Mouse (Mus musculus): ENCODE data around the gene Ddc. TPM values are rescaled to one million over a fixed set of nuclear protein-coding genes. Genes with fewer than 3 reads are reported as not detected.

Ddc gene
- total and polyA plus RNA-seq, 3 experiments: 0.07 to 0.08 TPM; not detected in 1

DNA sequence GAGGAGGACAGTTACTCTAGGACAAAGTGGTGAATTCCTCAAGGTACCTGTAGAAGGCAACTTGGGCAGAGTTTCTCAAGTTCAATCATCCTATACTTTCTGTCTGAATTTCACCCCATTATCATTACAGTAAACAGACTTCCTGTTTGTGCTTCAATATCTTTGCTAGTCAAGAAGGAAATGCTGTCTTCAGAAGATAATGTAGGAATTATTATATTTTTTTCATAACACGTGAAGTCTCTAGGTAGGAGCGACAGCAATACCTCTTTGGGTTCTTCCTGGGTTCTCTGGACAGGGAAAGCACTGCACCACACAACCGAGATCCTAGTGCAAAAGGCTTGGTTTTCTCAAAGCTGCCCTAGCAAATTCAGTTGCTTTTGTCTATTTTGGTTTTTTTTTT is 21.6 kb downstream of the Ddc start (continued):
- TF ChIP-seq TAL1 (IDR thresholded peaks at IDR 0.05; ENCODE audit: low read length): peak; percentile 86
- peak; percentile 69; the same call in 1 of the 2 replicates for TF ChIP-seq ETS1 (IDR thresholded peaks at IDR 0.05; ENCODE audit: low read depth, low read length)
- no peak for TF ChIP-seq POLR2AphosphoS2 (IDR thresholded peaks at IDR 0.05; ENCODE audit: low read length)
- TF ChIP-seq MXI1 (IDR thresholded peaks at IDR 0.05; ENCODE audit: low read depth, low read length): peak; percentile 50; the same call in 1 of the 2 replicates
- TF ChIP-seq POLR2AphosphoS5 (IDR thresholded peaks at IDR 0.05; ENCODE audit: borderline replicate concordance, low read depth, low read length): no peak
- no peak for TF ChIP-seq CHD2 (IDR thresholded peaks at IDR 0.05; ENCODE audit: low read length)
- no peak for TF ChIP-seq MAFK (IDR thresholded peaks at IDR 0.05; ENCODE audit: borderline replicate concordance, low read depth, low read length)
- TF ChIP-seq MAX (IDR thresholded peaks at IDR 0.05; ENCODE audit: low read length): 0 out of 2 replicates have a peak, but pooled peaks have one; percentile 44
- TF ChIP-seq CHD1 (IDR thresholded peaks at IDR 0.05; ENCODE audit: low read depth, low read length): no peak
- TF ChIP-seq MYC (IDR thresholded peaks at IDR 0.05; ENCODE audit: low read depth, low read length): peak; percentile 83; the same call in 1 of the 2 replicates
- 0 out of 2 replicates have a peak, but pooled peaks have one; percentile 24 for TF ChIP-seq ELF1 (IDR thresholded peaks at IDR 0.05; ENCODE audit: low read depth, low read length)
- peak; percentile 94 to 97 for TF ChIP-seq EP300 (IDR thresholded peaks at IDR 0.05; ENCODE audit: low read depth in 1 of 2, low read length in 2 of 2)
- TF ChIP-seq MYB (IDR thresholded peaks at IDR 0.05; ENCODE audit: low read depth, low read length): no peak
- TF ChIP-seq BHLHE40 (IDR thresholded peaks at IDR 0.05; ENCODE audit: borderline replicate concordance, low read depth, low read length): peak; percentile 88
- no peak for TF ChIP-seq KAT2A (conservative IDR thresholded peaks at IDR 0.05; ENCODE audit: low read depth, low read length)
- no peak for TF ChIP-seq ZC3H11A (IDR thresholded peaks at IDR 0.05; ENCODE audit: low read depth, low read length)
- peak; percentile 96 for TF ChIP-seq TCF12 (IDR thresholded peaks at IDR 0.05; ENCODE audit: low read depth, low read length)
- peak; percentile 96 for TF ChIP-seq GATA1 (IDR thresholded peaks at IDR 0.05; ENCODE audit: low read depth, low read length)
- TF ChIP-seq RCOR1 (IDR thresholded peaks at IDR 0.05; ENCODE audit: low read depth, low read length): peak; percentile 78

DNA sequence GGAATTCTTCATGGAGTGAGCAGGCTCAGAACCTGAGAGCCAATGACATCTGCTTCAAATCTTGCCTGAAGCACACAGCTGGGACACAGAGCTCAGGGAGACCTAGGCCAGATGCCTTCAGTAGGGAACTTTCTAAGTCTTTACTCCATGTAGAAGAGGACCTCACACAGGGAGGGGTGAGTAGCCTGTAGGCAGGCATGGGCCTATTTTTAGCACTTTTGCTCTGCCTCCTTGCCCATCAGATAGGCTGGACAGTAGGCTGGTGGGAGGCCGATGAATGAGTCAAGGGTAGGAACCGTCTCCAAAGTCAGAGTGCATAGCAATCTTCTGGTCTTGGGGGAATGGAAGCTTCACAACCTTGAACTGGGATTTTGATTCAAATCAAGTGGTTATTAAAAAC is 22.7 kb downstream of the Ddc start:
- Histone ChIP-seq H3K9me3 (replicated peaks; ENCODE audit: insufficient read depth, low read length) (no peaks in the 10 kb centered on the region), H3K27ac (ENCODE audit: control insufficient read depth, low read depth, low read length) (no peak overlapping the region), H3K4me1 (ENCODE audit: control insufficient read depth in 1 of 2, insufficient read depth in 2 of 2, low read length in 2 of 2) (peaks cover 12 to 23% of the 10 kb centered on the region in 2 experiments), H3K36me3 (ENCODE audit: control insufficient read depth in 1 of 2, insufficient read depth in 2 of 2, low read length in 2 of 2) (peaks cover 0 to 23% of the 10 kb centered on the region in 2 experiments; a peak in 2 of 4 replicates), H3K9ac (ENCODE audit: control insufficient read depth, low read depth, low read length, poor library complexity, severe bottlenecking) (no peak overlapping the region), H3K27me3 (ENCODE audit: control insufficient read depth in 1 of 2, insufficient read depth in 2 of 2, low read length in 2 of 2) (no peaks in the 10 kb centered on the region; a peak in 2 of 4 replicates), H3K4me3 (ENCODE audit: control insufficient read depth in 1 of 2, insufficient read depth in 1 of 2, low read depth in 2 of 2, low read length in 2 of 2) (no peak overlapping the region), H3K79me2 (ENCODE audit: control insufficient read depth, insufficient read depth, low read length, poor library complexity) (no peaks in the 10 kb centered on the region)
- no peak for DNase-seq (ENCODE audit: low read depth, low spot score)
- TF ChIP-seq ETS1 (IDR thresholded peaks at IDR 0.05; ENCODE audit: low read depth, low read length): no peak
- TF ChIP-seq ZC3H11A (IDR thresholded peaks at IDR 0.05; ENCODE audit: low read depth, low read length): no peak
- peak; percentile 79; the same call in 1 of the 2 replicates for TF ChIP-seq MEF2A (IDR thresholded peaks at IDR 0.05; ENCODE audit: extremely low read depth, insufficient replicate concordance, low read depth, low read length, poor library complexity, severe bottlenecking)
- 0 out of 2 replicates have a peak, but pooled peaks have one; percentile 14 for TF ChIP-seq GATA1 (IDR thresholded peaks at IDR 0.05; ENCODE audit: low read depth, low read length)

Data from MEL (cell line).